Mouse (Mus musculus) bone marrow, adult 2 months (tissue): ENCODE measurements around the gene Ccdc114.

Experiments used
- CTCF ChIP-seq: fragments of 200-500 bp; IDR thresholded peaks from 2 replicates; pipeline ENCODE4 v1.5.1; 2011; ENCODE audit warnings: low read length, control low read depth; ENCODE audit not compliant: control insufficient read depth, insufficient read depth
- POLR2A ChIP-seq: fragments of 200-500 bp; IDR thresholded peaks from 2 replicates; pipeline ENCODE4 v1.6.1; 2011; ENCODE audit warnings: low read depth, mild to moderate bottlenecking, control low read depth, low read length, borderline replicate concordance; ENCODE audit not compliant: control insufficient read depth

GRCm38 (mm10) chr7:45921242-45921621, 2.6 kb upstream of the Ccdc114 start, which contains the start of gene Emp3:
- TF ChIP-seq POLR2A (peak; percentile 61; the same call in 1 of the 2 replicates), CTCF (no peak)
